Mouse (Mus musculus) gastrocnemius, postnatal 4 days (tissue): Measurements from ENCODE around the gene Msmp. TPM values are rescaled to one million over a fixed set of nuclear protein-coding genes. Genes with fewer than 3 reads are reported as not detected.
"Not testable (repeated sequence)": the region's sequence is repeated elsewhere in the genome, so short reads cannot be mapped to it uniquely, and the experiment has no call there.

Experiments
- DNase-seq, 2 experiments: peaks; one replicate each; pipeline ENCODE4 v3.0.0; 2021 to 2022; ENCODE audit warnings: low spot score in 2 of 2, mixed read lengths in 2 of 2
- total RNA-seq, 2 experiments: library from RNA; stranded (reverse); gene quantifications; 2 replicates each; pipeline ENCODE4 v1.2.3; 2021

Msmp gene
- total RNA-seq, 2 experiments from 2014 or later: not detected

DNA sequence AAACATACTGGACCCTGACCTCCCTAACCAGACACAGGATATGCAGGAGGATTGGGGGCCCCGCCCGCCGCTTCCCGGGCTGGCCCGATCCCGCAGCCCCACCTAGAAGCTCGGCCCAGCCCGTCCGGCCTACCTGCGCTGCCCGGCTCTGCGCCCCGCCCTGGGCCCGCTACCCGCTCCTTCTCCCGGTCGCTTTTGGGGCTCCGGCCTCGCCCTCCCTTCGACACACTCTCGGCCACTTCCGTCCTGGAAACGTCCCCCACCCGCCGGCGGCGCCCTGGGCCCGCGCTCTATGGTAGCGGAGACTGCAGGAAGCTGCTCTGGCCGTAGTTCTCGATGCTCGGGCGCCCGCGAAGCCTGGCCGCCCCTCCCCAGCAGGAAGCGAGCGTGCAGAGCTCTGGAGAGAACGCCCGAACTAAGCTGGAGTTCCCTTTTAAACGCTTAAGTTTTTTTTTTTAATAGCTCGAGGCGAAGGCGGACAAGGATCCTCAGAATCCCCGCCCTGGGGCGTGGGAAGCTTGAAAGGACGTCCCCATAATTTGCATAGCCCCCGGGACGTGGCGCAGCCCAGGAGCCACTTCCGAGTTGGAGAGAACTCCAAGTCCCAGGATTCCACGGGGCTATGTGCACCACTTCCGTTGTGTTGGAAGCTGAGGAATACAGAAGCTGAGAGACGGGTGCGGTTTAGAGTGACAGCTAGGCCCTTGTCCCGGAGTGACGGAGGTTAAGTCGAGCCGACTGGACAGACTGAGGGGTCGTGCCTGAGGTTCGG lies 22.1 kb downstream of the Msmp start, which contains the start of the genes Creb3 and Tln1:
Creb3 (plus strand) TSS at position 336 of the 772 bp plus-strand sequence.
Tln1 (minus strand) TSS at position 695 of the 772 bp plus-strand sequence.
- peak; percentile 85 to 94 for DNase-seq

DNA sequence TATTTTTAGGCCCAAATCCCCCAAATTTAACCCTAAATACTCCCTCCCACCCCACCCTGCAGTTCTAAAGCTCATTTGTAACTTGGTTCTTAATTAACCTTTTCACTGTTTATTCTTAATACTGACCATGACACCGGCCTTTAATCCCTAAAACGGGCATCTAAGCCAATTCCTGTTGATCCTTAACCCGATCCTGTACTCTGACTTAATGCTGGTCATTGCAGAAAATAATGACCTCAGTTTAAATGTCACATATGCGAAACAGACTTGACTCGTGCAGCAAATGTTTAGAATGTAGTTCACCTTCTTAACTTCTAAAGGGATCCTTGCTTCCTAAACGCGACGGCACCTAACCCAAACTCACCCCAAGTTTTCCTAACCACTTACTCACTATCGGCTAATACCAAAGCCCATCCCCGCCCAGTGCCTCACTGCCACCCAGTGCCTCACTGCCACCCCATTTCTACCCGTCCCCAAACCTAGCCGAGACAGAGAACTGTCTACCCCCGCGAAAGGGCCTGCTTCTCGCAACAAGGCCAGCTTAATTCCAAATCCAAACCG lies 22.8 kb downstream of the Msmp start:
- no peak for DNase-seq

DNA sequence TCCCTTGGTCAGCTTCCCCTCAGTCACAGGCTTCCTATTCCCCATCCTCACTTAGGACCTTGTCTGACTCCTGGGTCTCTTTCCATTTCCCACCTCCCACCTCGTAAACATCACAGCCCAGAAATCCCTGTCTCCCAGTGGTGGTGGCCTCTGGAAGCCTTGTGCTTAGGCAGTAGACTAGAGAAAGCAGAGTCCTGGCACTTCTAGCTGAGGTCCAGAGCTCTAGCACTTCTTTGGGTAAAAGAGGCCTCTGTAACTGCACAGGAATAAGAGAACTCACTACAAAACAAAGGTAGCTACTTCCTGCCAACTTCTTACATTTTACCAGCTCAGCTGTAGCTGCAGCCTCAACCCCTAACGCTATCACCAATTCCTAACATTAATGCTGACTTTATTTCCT lies 23.3 kb downstream of the Msmp start:
- no peak for DNase-seq

DNA sequence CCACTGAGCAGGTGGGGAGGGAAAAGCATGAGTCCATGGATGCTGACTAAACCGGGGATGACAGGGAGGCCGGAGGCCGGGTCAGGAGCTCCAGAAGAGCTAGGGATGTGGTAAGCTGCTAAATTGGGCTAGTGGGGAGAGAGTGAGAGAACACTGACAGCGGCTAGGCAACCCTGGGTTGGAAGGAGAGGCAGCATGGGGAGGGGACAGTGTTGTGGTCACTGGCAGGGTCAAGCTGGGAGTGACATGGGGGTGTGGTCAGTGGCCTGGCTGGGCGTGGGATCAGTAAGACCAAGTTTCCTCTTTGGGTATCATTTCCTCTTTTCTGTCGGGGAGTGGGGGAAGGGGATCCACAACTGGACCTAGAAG lies 24.1 kb downstream of the Msmp start:
- peak in 1 of 2 experiments; percentile 33 for DNase-seq

DNA sequence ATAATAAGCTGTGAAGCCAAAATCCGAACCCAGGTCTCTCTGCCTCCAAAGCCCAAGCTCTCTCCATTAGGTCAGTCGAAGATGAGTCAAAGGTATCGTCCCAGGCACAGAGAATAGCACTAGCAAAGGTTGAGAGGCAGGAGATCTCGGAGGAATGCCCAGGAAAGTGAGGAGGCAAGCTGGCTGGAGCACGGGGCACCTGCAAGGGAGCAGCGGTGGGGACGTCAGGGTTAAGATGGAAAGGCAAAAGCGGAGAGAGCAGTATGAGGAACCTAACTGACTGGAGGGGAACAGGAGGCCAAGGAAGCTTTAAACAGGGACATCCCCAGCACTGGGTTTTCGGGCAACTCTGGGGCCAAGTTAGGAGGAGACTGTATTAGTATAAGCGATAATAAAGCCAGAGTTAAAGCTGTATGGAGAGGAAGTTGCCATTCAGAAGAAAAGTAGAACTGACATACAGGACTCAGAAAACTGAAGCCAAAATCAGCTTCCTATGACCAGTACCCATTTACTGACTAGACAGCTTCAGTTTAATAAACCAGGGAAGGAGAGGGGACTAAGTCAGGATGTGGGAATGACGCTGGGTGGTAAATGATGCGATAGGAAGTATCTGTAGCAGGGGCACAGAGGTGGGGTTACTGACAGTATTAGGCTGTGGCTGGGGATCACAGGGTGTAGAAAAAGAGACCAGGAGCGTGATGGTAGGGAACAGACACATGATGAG lies 24.6 kb downstream of the Msmp start:
- no peak for DNase-seq

DNA sequence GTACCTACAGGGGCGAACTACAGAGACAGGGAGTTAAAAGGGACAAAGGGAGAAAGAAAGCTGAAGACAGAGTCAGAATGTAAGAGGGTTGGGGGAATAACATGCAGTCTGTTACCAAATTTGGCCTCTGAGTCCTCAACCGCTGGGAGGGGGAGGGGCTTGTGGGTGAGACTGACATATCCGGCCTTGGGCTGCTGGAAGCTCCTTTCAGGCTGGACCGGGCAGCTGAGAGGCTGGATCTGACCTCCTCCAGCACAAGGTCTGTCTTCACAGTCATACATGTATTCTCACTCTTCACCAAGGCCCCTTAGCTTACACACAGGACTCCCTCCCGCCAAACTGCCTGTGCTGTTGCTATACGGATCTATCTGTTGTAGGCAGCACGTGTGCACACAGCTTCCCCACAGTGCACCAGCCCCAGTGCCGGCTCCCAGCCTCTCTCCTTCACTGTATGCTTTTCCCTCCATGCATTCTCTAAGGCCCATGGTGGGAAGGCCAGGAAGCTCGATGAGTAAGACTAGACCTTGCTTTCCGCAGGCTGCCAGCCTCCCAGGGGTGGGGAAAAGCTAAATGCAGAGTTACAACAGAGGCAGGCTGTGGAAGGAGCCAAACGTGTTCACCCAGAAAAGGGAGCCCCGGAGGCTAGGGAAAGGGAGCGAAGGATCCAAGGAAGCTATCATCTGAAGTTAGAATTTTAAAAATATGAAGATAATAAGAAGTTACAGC lies 25.5 kb downstream of the Msmp start:
- DNase-seq: peak in 1 of 2 experiments; percentile 63

DNA sequence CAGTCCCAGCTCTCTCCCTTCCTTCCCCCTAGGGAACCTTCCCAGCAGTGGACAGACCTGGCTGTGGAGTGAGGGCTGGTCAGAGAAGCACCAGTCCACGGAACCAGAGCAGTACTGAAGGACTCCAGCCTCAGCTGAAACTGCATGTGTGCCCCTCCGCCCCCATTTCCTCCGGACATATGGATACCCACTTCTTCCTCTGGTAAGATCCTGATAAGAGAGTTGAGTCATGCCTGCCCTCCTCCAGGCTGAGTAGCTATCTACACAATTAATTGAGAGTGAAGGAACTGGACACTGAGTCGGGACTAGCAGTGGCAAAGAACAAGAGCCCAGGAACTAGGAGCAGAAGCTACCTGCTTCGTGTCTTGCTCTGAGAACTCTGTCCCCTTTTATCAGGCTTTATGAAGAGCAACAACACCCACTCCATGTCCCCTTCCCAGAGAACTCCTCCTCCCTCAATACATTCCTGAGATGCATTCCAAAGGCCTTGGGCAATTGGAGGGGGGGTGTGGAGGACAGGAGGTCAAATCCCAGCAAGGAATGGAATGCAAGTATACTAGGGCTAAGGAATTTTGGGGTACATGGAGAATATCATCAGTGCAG lies 26.2 kb downstream of the Msmp start:
- DNase-seq: no peak

DNA sequence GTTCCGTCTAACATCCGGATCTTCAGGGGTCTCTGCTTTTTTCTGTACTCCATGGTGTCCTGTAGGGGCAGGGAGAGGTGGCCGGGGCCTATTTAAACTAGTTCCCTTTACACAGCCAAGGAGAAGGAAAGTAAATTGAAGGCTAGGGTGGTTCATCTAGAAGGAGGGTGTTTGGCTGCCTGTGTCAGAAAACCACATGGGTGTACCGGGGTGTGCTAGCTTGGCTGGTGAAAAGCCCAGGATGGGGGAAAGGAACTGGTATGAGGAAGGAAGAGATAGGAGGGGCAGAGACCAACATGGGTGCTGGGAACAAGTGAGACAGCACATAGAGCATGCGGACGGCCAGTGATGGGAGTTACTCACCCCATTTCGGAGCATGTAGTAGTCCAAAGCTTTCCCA lies 28.4 kb downstream of the Msmp start:
- no peak for DNase-seq

DNA sequence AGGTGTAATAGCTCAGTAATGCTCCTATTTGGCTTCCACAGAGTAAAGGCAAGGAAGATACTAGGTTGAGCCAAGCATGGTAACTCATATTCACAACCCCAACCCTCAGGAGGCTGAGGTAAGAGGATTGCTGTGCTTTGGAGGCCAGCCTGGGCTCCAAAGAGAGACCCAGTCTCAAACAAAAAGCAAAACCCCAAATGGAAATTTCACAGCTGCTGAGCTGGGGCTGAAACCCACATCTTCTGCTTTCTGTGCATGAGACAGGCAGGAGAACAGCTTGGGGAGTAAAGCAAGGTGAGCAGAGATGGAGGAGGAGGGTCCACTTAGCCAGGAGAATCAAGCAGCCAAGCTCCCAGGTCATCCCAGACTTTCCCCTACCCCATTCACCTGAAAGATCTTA lies 30.4 kb downstream of the Msmp start:
- DNase-seq: no peak

DNA sequence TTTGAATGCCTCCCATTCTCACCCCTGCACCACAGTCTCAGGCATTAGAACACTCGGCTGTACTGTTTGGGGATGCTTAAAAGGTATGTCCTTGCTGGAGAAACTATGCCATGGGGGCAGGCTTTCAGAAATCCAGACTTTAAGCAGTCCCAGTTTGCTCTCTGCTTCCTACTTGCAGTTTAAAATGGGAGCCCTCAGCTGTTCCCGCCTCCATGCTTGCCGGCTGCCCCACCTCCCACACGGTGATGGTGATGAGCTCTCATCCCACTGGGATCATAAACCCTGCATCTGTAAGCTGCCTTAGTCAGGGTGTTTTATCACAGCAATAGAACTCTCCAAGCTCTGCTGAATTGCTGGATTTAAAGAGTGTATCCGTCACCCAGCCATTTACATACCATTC lies 31.9 kb downstream of the Msmp start:
- no peak for DNase-seq

DNA sequence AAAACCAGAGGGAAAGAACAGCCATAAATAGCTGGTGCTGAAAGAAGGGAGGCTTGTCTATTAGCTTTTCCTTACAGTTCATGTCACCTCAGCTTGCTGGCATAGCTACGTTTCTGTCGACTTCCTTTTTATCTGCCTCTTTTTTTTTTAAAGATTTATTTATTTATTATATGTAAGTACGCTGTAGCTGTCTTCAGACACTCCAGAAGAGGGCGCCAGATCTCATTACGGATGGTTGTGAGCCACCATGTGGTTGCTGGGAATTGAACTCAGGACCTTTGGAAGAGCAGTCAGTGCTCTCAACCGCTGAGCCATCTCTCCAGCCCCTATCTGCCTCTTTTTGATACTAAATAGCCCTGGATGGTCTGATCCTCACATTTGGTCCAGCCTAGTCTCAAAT lies 32.4 kb downstream of the Msmp start:
- DNase-seq: not testable (repeated sequence)

DNA sequence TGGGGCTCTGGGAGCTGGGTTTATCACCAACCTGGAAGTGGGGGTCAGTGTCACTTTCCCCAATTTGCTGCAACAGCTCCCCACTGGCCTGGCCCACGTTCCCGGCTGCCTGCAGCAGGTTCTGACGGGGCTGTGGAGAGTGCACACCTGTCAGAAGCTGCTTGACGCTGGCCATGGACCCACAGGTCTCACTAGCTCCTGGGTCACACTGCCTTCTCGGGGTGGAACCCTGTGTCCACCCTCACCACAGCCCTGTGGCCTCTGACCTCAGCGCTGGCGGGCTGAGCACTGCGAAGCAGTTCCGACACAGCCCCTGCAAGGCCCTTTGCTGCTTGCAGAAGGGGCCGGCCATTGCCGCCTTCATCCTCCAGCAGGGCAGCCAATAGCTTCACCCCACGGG lies 35.2 kb downstream of the Msmp start:
- DNase-seq: no peak

DNA sequence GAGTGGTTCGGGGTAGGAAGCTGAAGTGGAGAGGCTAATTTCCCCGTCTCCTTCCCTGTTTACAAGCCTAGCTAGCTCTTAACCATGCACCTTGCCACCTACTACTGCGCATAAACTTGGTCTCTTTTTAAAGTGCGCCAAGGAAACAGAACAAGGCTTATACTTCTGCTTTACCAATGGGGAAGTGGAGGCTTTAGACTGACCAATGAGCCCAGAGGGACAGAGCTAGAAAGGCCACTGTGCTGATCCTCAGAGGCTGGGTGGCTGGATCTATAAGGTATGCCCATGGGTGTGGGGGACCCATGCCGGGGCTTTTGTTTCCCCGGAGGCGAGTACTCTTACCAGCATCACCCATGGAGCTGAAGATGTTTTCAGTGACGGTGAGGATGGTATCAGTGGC lies 37.1 kb downstream of the Msmp start:
- no peak for DNase-seq

DNA sequence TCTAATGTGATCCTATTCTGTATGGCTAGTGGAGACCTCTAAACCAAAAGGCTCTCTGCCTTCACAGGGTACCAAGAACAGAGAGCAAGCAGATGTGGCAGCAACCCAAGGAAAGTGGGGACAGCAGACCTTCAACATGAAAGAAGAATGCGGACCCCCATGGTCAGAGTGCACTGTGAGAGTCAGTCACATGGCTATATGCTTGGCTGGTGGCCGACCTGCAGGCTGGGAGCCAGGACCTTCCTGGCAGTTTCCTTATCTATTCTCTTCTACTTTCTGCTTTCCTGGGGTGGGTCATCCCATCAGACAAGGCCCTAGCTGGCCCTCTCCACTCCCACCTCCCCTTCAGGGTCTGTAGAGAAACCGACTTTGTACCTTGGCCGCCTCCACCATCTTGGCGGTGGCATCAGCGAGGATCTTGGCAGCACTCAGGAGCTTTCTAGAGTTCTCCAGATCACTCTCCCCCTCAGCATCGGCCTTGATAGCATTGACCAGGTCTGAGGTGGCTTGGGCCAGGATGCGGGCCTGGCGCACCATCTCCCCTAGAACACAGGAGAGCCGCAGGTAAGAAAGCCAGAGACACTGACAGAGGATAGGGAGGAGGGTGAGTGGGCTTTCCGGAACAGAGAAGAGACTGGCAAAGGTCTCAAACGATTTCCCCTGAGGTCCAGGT lies 37.8 kb downstream of the Msmp start:
- no peak for DNase-seq

DNA sequence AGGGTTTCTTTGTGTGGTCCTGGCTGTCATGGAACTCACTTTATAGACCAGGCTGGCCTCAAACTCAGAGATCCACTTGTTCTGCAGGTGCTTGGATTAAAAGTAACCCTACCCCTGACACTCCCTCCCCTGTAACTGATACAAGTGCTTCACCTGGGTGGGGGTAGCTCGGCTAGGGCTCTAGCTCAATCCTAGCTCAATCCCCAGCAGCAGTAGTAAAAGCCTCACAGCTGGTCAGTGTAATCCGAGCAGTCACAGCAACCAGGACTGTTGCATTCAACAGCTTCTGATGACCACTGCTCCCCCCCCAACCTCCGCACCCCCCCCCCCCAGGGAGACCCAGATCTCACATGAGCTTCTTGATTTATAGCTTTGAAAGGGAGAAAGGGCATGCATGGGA lies 42.2 kb downstream of the Msmp start:
- DNase-seq: no peak

DNA sequence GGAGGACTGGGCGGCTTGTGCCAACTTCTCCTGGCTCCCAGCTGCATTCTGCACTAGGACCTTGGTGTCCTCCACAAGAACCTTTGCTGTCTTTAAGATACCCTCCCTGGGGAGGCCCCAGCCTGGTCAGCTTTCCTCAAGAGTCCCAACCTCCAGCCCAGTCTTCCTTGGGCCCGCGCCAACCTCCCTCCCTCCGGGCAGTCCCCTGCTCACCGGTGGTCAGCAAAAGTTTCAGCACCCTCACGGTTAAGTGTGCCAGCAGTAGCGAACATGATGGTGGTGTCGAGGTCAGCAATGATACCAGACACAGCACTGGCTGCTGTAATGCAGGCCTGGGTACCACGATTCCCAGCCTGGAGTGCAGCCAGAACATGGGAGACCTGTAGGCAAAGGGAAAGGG lies 48.3 kb downstream of the Msmp start:
- no peak for DNase-seq

DNA sequence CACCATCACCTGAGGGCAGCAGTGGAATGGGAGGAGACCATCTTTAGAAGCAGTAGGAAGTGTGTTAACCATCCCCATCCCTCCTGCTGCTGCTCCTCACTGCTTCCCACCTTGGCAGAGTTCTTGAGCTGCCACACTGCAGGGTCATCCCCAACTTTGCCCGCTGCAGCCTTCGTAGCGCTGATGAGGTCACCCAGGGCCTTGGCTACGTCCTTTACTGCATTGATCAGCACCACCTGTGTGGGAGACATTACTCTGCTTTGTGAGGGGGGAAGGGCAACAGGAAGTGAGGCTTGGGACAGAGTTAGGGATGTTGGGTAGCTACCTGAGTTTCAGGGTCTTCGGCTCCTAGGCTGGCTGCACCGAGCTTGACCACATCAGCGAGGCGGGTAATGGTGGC lies 48.7 kb downstream of the Msmp start:
- DNase-seq: no peak

DNA sequence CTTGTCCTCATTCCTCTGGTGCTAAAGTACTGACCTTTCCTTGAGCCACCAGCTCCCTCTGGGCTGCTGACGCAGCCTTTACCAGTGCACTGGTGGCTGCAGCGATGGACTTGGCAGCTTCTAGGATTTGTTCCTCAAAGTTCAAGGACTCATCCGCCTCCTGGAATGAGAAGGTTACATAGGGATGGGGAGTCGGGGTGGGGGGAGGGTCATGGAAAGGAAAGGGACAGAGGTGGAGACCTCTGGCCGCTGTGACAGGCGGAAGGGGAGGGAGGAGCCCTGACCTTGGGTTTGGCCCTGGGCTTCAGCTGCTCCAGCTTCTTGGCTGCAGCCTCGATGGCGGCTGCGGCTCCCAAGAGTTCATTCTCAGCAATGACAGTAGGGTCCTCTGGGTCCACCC lies 51.0 kb downstream of the Msmp start:
- DNase-seq: no peak
